Mouse (Mus musculus) kidney, postnatal 4 days (tissue): Measurements from ENCODE around the gene Capn9.

ENCODE experiments used
- DNase-seq, 2 experiments: peaks; one replicate each; pipeline ENCODE4 v3.0.0; 2021; ENCODE audit warnings: mixed read lengths in 2 of 2

Capn9 gene

GRCm38 (mm10) chr8:124643540-124644339 is 67.8 kb downstream of the Capn9 start:
- peak; percentile 63 to 79 for DNase-seq

- DNase-seq = no peak
These were observed 72.4 kb downstream of the Capn9 start for GRCm38 (mm10) chr8:124648311-124648710.

- no peak for DNase-seq
These were observed 75.9 kb downstream of the Capn9 start for GRCm38 (mm10) chr8:124651776-124652175.

GRCm38 (mm10) chr8:124652546-124652945 is 76.6 kb downstream of the Capn9 start:
- peak; percentile 57 to 62 for DNase-seq

- DNase-seq = peak; percentile 57 to 67
These were observed 77.9 kb downstream of the Capn9 start for GRCm38 (mm10) chr8:124653568-124654475.

GRCm38 (mm10) chr8:124657961-124658360 is 82.0 kb downstream of the Capn9 start:
- no peak for DNase-seq

GRCm38 (mm10) chr8:124658415-124658814 is 82.5 kb downstream of the Capn9 start:
- peak; percentile 70 to 76 for DNase-seq

GRCm38 (mm10) chr8:124661781-124662180 is 85.9 kb downstream of the Capn9 start:
- DNase-seq = peak in 1 of 2 experiments; percentile 24

GRCm38 (mm10) chr8:124662446-124663111 is 86.7 kb downstream of the Capn9 start:
- DNase-seq = no peak

- DNase-seq = peak; percentile 94
These were observed 87.4 kb downstream of the Capn9 start, which contains the start of gene 2310022B05Rik for GRCm38 (mm10) chr8:124663112-124663873. Gene 2310022B05Rik (minus strand): TSS chr8:124663369.

- peak; percentile 33 to 47 for DNase-seq
These were observed 87.9 kb downstream of the Capn9 start for GRCm38 (mm10) chr8:124663874-124664230.

- no peak for DNase-seq
These were observed 88.5 kb downstream of the Capn9 start for GRCm38 (mm10) chr8:124664414-124664813.
